In the genomic region with DNA sequence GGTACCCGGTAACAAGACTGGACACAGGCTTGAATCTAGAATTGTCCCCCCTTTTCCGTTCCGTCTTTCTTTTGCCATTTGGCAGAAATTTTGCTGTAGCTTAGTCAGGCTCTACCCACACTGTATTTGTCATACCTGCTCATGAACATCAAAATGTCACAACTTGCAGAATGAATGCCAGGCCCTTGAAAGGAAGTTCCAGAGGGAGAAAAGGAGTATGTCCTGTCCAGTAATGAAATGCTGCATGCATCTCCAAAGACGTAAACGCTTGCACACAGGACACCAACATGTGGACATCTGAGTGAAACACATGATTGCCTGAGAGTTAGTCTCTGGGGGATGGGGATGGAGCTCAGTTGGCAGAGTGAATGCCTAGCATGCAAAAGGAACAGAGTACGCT, we compare ENCODE assay signal across 21 mouse cellular contexts.
"Had no signal": no experiment of that assay in that cellular context is flagged by ENCODE, and none has a peak within 500 bp of the region (broad histone marks: within the 10 kb centered on the region; RNA-seq: fewer than 3 reads in every experiment).

No protein-coding gene starts in this region.

- DNase-seq: lung, adult 18-20 months; lung, embryonic 14.5 days; lung, postnatal 10 days; lung, postnatal 4 days; midbrain, embryonic 14.5 days; retina, postnatal 1 day; right cerebral cortex, adult 18-20 months; right cerebral cortex, postnatal 25 days; right cerebral cortex, postnatal 4 days; spleen, adult 18-20 months; thymus, adult 2 months; thymus, postnatal 14 days; thymus, postnatal 36 days had no signal

- H3K27ac ChIP-seq: midbrain, embryonic 10.5 days; midbrain, embryonic 12.5 days; neural tube, embryonic 13.5 days; neural tube, embryonic 15.5 days; stomach, embryonic 15.5 days; stomach, postnatal 0 days had no signal

- ATAC-seq: midbrain, embryonic 16.5 days had no signal

- H3K4me3 ChIP-seq: midbrain, embryonic 10.5 days; midbrain, embryonic 12.5 days; myocyte; neural tube, embryonic 13.5 days; neural tube, embryonic 15.5 days; stomach, embryonic 15.5 days had no signal

- H3K9ac ChIP-seq: lung, embryonic 14.5 days; midbrain, embryonic 12.5 days; neural tube, embryonic 13.5 days; neural tube, embryonic 15.5 days; stomach, embryonic 15.5 days had no signal

- H3K4me2 ChIP-seq: lung, embryonic 14.5 days; midbrain, embryonic 12.5 days; neural tube, embryonic 13.5 days; neural tube, embryonic 15.5 days; stomach, embryonic 15.5 days had no signal

- H3K36me3 ChIP-seq: midbrain, embryonic 10.5 days; midbrain, embryonic 12.5 days; neural tube, embryonic 13.5 days; neural tube, embryonic 15.5 days; stomach, embryonic 15.5 days had no signal

- H3K9me3 ChIP-seq: midbrain, embryonic 10.5 days; midbrain, embryonic 12.5 days; neural tube, embryonic 13.5 days; neural tube, embryonic 15.5 days; stomach, embryonic 15.5 days had no signal
